Mouse (Mus musculus) heart, adult 18-20 months (tissue): ENCODE data around the gene Olfr1183. TPM values are rescaled to one million over a fixed set of nuclear protein-coding genes. Genes with fewer than 3 reads are reported as not detected.
"Not testable (repeated sequence)": the region's sequence is repeated elsewhere in the genome, so short reads cannot be mapped to it uniquely, and the experiment has no call there.

Source experiments
- DNase-seq, 2 experiments: peaks; one replicate each; pipeline ENCODE4 v3.0.0; 2021 to 2022; ENCODE audit warnings: mixed read lengths in 1 of 2
- long read RNA-seq, 2 experiments: library from polyadenylated mRNA; stranded (forward); transcript quantifications; one replicate each; pipeline ENCODE4 v2.0.0; 2021
- total RNA-seq, 2 experiments: library from RNA; stranded (reverse); gene quantifications; 2 replicates each; pipeline ENCODE4 v1.2.3; 2021

Gene Olfr1183
- total RNA-seq: not detected
- long read RNA-seq, experiment 1: 0 reads
- long read RNA-seq, experiment 2: 0 reads

DNA sequence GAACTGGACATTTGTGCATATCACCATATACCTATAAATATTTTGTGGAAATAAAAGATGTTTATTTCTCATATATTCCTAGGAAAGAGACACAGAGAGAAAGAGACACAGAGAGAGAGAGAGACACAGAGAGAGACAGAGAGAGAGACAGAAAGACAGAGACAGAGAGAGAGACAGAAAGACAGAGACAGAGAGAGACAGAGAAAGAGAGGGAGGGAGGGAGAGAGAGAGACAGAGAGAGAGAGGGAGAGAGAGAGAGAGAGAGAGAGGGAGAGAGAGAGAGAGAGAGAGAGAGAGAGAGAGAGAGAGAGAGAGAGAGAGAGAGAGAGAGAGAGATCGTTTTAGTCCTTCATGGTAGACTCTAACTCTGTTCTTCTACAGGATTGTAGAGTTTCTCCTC is at the start of gene Olfr1183:
Olfr1183 (plus strand) TSS at position 301 of the 400 bp plus-strand sequence.
- not testable (repeated sequence) for DNase-seq

DNA sequence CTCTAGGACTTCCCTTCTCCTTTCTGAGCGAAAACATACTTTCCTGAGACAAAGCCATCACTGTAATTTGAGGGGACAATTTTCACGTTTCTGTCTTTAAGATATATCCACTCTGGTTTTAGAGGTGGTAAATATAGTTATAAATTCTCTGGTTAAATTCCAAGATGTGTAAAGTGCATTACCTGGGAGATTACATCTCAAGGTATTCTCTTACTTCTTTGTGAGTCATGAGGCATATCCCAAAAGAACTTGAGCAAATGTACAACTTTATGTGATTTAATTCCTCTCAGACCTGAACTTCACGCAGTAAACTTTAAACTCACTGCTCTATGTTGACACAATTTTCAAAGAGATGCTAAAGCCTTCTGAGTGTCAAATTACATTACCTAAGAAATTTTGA is 48.3 kb upstream of the Olfr1183 start, which contains the start of gene Olfr1179:
Olfr1179 (minus strand) TSS at position 101 of the 400 bp plus-strand sequence.
- DNase-seq: no peak

DNA sequence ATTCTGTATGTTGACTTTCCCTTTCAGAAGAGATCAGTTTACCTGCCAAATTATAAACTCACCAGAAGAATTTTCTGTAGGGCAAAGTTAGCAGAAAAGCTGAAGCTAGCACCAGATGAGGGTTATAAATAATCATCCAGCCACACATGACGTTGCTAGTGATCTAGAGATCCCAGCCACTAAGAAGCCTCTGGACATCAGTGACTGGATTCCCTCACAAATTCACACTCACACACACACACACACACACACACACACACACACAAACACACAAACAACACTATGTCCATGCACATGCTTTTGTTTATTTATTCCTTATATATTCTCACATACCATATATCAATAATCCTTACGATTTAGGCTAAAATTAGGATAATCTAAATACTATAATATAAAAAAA is 35.6 kb upstream of the Olfr1183 start, which contains the start of gene Olfr1180:
Olfr1180 (minus strand) TSS at position 101 of the 400 bp plus-strand sequence.
- DNase-seq: no peak

DNA sequence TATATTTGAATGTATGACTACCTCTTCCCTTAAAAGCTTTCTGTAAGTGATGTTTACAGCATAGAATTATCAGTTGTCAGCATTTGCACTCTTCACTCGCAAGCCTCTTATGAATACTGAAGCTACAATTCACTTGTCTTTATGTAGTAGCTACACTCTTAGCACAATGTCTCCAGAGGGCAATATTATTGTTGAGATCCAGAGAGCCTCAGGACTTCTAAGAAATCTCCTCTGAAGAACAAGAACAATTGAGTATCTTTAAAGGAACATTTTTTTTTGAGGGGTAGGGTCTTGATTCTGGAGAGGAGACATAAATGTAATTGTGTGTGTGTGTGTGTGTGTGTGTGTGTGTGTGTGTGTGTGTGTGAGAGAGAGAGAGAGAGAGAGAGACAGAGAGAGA is 28.6 kb upstream of the Olfr1183 start, which contains the start of gene Olfr1181:
Olfr1181 (minus strand) TSS at position 101 of the 400 bp plus-strand sequence.
- no peak for DNase-seq

DNA sequence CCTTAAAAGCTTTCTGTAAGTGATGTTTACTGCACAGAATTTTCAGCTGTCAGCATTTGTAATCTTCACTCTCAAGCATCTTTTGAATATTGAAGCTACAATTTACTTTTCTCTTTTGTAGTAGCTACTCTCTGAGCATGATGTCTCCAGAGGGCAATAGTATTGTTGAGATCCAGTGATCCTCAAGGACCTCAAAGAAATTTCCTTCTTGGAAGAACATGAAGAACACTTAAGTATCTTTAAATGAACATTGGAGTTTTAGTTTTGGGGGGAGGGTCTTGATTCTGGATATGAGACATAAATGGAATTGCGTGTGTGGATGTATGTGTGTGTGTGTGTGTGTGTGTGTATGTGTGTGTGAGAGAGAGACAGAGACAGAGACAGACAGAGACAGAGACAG is 5.6 kb upstream of the Olfr1183 start, which contains the start of gene Gm13757:
Gm13757 (minus strand) TSS at position 101 of the 400 bp plus-strand sequence.
- DNase-seq: no peak

DNA sequence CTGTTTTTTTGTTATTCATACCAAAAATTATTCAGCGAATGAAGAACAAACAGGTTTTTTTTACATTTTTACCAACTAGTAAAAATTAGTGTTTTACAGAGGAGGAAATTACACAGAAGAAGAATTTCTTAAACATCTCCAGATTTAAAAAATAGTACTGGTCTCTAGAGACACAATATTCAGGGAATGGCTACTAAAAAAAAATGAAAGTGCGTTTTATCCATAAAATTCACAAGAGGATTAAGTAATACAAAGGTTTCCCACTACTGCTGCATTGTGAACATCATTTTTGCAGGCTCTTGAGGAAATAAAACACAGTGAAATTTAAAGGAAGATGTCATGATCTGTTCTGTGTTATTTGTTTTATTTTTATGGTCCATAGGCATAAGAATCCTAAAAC is 28.6 kb downstream of the Olfr1183 start, which contains the start of gene Olfr1184:
Olfr1184 (plus strand) TSS at position 301 of the 400 bp plus-strand sequence.
- DNase-seq: no peak

DNA sequence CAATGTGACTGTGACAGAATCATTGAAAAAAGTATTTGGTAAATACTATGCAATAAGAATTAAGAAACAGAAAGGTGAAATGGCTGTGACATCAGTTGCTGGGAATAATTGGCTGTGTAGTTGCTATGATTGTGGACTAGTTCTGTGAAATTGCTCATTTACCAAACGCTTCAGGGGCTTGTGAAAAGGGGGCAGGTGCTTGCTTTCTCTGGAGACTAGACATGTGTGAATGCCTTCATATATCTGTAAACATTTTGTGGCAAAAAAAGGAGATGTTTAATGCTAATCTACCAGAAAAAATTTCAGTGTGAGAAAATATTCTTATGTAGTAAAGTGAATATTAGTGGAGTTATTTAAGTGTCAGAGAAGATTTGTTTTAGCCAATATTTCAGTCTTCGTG is 38.4 kb downstream of the Olfr1183 start, which contains the start of gene Olfr1185-ps1:
Olfr1185-ps1 (plus strand) TSS at position 301 of the 400 bp plus-strand sequence.
- DNase-seq: no peak

DNA sequence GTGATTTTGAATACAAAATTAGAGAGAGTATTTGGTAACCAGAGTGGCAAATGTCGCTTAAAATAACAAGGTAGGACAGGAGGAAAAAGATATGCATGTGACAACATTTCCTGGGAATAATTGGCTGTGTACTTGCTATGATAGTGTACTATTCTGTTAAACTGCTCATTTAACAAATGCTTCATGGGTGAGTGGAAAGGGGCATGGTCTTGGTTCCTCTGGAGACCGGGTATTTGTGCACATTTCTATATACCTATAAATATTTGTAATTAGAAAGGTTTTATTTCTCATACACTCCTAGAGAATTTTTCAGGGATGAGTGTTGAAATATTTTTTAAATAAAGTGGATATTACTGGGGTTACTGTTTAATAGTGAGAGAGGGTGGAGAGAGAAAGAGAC is 63.6 kb downstream of the Olfr1183 start, which contains the start of gene Olfr1186:
Olfr1186 (plus strand) TSS at position 301 of the 400 bp plus-strand sequence.
- no peak for DNase-seq

Other genes starting within 250 kb of the Olfr1183 start
- gene Olfr1170, start 226.5 kb upstream of the Olfr1183 start, total RNA-seq: not detected
- not detected for gene Olfr1173, start 175.0 kb upstream of the Olfr1183 start, total RNA-seq
- gene Olfr1174-ps, start 139.7 kb upstream of the Olfr1183 start, total RNA-seq: not detected
- gene Olfr1175-ps, start 127.7 kb upstream of the Olfr1183 start, total RNA-seq: not detected
- not detected for gene Olfr1176, start 118.1 kb upstream of the Olfr1183 start, total RNA-seq
- not detected for gene Olfr1177-ps, start 108.4 kb upstream of the Olfr1183 start, total RNA-seq
- not detected for gene Olfr1178, start 67.8 kb upstream of the Olfr1183 start, total RNA-seq
- not detected for gene Olfr1179, start 48.4 kb upstream of the Olfr1183 start, total RNA-seq
- gene Olfr1180, start 35.7 kb upstream of the Olfr1183 start, total RNA-seq: not detected
- not detected for gene Olfr1181, start 28.7 kb upstream of the Olfr1183 start, total RNA-seq
- gene Gm13757, start 5.7 kb upstream of the Olfr1183 start, total RNA-seq: not detected
- gene Olfr1184, start 28.7 kb downstream of the Olfr1183 start, total RNA-seq: not detected
- not detected for gene Olfr1185-ps1, start 38.5 kb downstream of the Olfr1183 start, total RNA-seq
- gene Olfr1186, start 63.7 kb downstream of the Olfr1183 start, total RNA-seq: not detected
- gene Olfr1188, start 102.1 kb downstream of the Olfr1183 start, total RNA-seq: not detected
- not detected for gene Olfr1189, start 131.6 kb downstream of the Olfr1183 start, total RNA-seq
- not detected for gene Olfr1191-ps1, start 185.7 kb downstream of the Olfr1183 start, total RNA-seq
- not detected for gene Olfr1192-ps1, start 193.6 kb downstream of the Olfr1183 start, total RNA-seq
- not detected for gene Olfr1193, start 220.8 kb downstream of the Olfr1183 start, total RNA-seq
- gene Olfr1195, start 234.3 kb downstream of the Olfr1183 start, total RNA-seq: not detected
- gene Olfr1196, start 249.7 kb downstream of the Olfr1183 start, total RNA-seq: not detected